Mouse (Mus musculus): ENCODE measurements around the gene Ints11.

Ints11 gene

GRCm38 (mm10) chr4:155869317-155870033 is at the start of gene Ints11, which contains the start of gene Cptp:
Gene Ints11, plus strand, starts transcription at chr4:155869546.
Gene Cptp, minus strand, starts transcription at chr4:155869440.
- DNase-seq (ENCODE audit: low spot score), result peak; percentile 96

DNA sequence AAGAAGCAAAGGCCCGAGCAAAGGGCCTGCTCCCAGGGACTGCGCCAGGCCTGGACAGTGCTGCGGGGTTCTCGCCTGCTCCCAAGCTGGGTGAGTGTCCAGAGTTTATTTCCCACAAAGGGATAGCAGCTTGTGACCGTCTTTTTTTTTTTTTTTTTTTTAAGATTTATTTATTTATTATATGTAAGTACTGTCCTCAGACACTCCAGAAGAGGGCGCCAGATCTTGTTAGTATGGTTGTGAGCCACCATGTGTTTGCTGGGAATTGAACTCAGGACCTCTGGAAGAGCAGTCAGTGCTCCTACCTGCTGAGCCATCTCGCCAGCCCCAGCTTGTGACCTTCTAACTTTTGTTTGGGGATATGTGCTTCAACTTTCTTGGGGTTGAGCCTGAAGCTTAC is 48.3 kb upstream of the Ints11 start:
- peak; percentile 64 for DNase-seq (ENCODE audit: low spot score)

GRCm38 (mm10) chr4:155823443-155823842 is 45.9 kb upstream of the Ints11 start:
- no peak for DNase-seq (ENCODE audit: low spot score)

- DNase-seq (ENCODE audit: low spot score), result no peak
These were observed 39.5 kb upstream of the Ints11 start for GRCm38 (mm10) chr4:155829866-155830265.

GRCm38 (mm10) chr4:155830596-155830995 is 38.8 kb upstream of the Ints11 start:
- DNase-seq (ENCODE audit: low spot score), result peak; percentile 31

DNA sequence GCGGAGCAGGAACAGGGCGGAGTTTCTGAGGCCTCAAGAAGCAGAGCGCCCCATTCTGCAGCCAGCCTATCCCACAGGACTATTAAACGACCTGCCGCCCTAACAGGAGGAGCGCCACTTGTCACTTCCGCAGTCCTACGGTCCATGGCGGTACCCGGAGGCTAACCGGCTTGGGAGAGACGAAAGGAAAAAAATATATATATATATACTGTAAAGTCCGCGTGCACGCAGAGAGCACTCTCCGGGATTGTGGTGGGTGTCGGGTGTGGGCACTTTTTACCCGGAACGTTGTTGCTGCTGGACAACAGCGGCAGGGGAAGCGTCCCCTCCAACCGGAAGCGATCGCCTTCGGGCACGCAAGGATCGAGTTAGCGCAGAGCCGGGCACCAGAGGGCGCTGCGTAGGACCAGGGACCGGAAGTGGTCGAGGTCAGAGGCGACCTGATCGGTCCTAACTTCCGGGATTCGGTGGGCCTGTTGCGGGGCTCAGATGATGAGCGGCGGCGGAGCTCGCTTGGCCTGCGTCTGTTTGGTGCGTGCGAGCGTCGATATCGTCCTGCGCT is 38.1 kb upstream of the Ints11 start, which contains the start of gene Aurkaip1:
Aurkaip1 (plus strand) TSS at position 68 of the 562 bp plus-strand sequence.
- peak; percentile 98 for DNase-seq (ENCODE audit: low spot score)

DNA sequence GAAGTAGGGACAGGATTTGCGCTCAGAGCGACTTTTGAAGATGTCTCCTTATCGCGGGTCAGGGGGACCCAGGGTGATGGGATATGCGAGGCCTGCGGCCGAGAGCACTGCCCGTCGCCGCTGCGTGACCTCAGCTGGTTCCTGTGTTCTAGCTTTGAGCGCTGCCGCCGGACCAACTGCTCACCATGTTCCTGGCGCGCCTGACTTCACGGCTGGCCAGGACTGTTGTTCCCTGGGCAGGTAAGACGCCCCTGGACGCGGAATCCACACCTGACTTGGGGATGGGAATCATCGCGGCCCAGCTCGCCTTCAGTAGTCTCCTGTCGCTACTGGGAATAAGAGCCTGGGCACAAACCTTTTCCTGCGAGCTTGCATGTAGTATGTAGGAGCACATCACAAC is 37.5 kb upstream of the Ints11 start:
- peak; percentile 5 for DNase-seq (ENCODE audit: low spot score)

GRCm38 (mm10) chr4:155832321-155832720 is 37.0 kb upstream of the Ints11 start:
- no peak for DNase-seq (ENCODE audit: low spot score)

DNA sequence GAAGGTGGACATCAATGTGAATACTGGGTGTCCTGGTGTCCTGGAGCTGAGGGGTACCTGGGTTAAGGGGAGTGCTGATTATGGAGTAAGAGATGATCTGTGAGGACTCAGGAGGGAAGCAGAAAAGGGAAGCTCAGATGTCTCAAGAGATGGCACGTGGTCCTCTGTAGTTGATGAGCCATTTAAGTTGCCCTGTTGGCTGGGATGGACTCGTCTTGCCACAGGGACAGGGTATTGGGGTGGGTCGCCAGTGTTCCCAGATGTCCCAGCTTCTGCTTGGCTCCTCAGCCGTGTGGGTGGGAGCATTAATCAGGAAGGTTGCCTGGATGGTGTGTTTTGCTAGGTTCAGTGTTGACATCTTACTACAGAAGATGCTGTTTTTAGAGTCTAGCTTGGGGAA is 36.1 kb upstream of the Ints11 start:
- no peak for DNase-seq (ENCODE audit: low spot score)

- peak; percentile 89 for DNase-seq (ENCODE audit: low spot score)
These were observed 35.5 kb upstream of the Ints11 start for GRCm38 (mm10) chr4:155833836-155834235.

DNA sequence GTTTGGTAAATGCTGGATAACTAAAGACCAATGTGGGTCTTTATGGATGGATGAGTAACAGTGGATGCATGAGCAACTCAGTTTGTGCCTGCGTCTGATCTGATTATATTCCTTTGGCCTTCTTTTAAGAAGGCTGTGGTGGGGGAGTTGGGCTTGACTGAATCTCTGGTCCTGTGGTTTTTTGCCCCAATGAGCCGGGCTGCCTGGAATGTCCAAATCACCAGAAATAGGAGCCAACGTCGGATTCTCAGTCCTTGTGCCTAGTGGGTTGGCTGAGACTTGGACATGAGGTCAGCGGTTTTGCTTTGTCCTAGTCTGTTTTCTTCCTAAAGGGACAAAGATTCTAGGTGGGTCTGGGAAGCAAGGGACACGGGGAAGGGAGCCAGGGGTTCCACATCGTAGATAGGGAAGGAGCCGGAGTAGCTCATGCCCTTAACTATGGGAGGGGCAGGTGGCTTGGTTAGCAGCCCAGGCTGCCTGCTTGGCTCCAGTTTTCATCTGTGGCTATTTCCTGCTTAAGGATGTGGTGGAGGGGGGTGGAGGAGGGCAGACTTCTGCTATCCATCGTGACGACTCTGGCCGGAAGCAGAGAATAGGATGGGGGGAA is 31.8 kb upstream of the Ints11 start:
- DNase-seq (ENCODE audit: low spot score), result no peak

- DNase-seq (ENCODE audit: low spot score), result no peak
These were observed 30.9 kb upstream of the Ints11 start for GRCm38 (mm10) chr4:155838187-155839153.

DNA sequence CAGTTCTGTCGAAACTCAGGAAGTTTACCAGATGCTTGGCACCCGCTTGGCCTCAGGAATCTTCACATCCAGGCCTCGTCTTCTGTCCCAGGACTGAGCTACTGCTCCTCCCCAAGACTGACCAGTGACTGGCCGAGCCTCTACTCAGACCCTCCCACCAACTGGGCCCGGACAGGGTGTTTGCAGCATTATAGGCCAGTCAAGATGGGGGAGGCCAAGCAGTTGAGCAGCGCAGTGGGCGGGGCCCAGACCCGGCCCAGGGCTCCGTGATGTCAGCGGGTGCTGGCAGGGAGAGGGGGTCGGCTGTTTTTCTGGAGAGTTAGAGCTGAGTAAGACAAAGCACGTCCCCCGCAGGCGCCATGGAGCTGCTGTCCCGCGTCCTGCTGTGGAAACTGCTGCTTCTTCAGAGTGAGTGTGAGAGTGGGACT is 29.8 kb upstream of the Ints11 start, which contains the start of gene Mxra8:
Mxra8 (plus strand) TSS at position 198 of the 428 bp plus-strand sequence.
- DNase-seq (ENCODE audit: low spot score), result peak; percentile 67

DNA sequence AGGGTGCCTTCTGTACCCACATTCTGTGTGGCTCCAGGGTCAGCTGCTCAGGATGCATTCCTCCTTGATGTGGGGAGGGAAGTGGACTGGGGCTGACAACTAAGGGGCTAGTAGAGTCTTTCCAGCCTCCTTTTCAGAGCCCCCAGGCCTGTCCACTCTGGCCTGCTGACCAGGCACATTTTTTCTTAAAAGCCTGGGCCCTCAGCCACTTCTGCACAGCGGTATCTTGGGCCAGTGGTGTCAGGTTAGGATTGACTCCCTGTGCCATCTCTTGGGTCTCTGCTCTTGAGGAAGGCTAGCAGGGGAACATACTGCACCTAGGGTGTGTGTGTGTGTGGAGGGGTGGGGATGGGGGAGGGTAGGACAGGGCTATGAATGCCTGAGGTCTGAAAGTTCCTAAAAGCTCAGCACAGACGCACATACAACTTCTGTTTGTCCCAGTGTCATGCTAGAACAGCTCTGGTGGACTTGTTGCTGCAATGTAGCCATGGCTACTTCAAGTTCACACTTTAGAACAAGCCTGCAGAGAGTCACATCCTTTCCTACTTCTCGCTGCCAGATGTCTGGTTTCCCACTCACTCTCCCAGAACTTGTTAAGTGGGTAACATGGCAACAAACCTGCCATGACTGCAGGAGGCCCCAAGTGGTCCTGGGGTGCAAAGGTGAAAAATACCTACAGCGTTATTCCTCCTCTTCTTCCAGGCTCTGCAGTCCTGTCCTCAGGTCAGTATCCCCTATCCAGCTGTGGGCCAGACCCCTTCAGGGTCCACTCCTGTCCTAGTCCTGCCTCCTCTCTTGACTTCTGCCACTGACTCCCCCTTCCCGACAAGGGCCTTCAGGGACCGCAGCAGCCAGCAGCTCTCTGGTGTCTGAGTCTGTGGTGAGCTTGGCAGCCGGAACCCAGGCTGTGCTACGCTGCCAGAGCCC is 29.0 kb upstream of the Ints11 start:
- DNase-seq (ENCODE audit: low spot score), result peak; percentile 7

DNA sequence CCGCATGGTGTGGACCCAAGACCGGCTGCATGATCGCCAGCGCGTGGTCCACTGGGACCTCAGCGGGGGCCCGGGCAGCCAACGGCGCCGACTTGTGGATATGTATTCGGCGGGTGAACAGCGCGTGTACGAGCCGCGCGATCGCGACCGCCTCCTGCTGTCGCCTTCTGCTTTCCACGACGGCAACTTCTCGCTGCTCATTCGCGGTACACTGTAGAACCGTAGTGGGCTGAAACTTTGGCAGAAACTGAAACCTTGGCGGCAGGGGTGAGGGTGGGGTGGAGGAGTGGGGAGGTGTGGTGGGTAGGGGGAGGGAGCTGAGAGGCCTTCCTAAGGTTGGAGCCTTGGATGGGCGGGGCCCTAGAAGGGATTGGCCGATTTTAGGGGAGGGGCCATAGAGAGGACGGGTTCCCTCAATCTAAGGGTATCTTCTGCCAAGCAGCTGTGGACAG is 28.3 kb upstream of the Ints11 start:
- DNase-seq (ENCODE audit: low spot score), result peak; percentile 70

DNA sequence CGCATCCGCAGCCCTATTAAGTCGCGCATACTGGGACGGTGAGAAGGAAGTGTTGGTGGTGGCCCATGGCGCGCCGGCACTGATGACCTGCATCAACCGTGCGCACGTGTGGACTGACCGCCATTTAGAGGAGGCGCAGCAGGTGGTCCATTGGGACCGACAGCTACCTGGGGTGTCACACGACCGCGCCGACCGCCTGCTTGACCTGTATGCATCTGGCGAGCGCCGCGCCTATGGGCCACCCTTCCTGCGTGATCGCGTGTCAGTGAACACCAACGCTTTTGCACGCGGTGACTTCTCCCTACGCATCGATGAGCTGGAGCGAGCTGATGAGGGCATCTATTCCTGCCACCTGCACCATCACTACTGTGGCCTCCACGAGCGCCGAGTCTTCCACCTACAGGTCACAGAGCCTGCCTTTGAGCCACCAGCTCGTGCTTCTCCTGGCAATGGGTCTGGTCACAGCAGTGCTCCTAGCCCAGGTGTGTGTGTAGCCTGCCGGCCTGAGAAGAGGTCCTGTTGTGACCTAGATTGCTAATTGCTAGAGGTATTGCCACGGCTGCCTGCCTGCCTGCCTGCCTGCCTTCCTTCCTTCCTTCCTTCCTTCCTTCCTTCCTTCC is 27.6 kb upstream of the Ints11 start:
- peak; percentile 19 for DNase-seq (ENCODE audit: low spot score)

GRCm38 (mm10) chr4:155843231-155843630 is 26.1 kb upstream of the Ints11 start:
- DNase-seq (ENCODE audit: low spot score), result no peak

DNA sequence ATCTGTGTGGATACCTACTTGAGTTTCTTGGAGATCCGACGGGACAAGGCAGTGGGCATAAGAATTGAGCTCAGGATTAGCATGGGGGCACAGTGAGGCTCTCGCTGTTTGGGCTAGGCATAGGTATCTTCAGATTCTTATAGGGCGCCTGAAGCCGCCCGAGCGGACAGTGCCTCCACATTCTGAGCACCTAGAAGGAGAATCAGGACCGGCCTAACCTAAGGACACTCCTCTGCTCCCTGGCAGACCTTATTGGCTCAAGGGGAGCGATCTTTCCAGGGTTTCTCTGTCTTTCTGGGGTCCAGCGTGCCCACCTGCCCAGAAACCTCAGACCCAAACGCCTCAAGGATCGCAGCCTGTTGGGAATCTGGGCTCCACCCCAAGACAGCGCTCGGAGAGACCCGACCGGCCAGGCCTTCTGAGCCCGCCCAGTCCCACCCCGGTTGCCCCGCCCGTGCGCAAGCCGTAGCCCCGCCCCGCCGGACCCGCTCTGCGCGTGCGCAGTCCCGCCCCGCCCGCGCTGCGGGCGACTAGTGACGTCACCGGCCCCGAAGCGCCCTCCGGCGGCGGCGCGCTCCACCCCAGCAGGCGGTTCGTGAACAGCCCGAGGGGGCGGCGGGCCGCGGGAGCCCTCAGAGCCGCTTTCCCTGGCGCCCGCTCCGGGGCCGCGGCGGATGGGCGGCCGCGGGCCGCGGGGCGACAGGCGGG is 22.3 kb upstream of the Ints11 start, which contains the start of gene Dvl1:
Dvl1 (plus strand) TSS at position 532 of the 708 bp plus-strand sequence.
- DNase-seq (ENCODE audit: low spot score), result peak; percentile 94

DNA sequence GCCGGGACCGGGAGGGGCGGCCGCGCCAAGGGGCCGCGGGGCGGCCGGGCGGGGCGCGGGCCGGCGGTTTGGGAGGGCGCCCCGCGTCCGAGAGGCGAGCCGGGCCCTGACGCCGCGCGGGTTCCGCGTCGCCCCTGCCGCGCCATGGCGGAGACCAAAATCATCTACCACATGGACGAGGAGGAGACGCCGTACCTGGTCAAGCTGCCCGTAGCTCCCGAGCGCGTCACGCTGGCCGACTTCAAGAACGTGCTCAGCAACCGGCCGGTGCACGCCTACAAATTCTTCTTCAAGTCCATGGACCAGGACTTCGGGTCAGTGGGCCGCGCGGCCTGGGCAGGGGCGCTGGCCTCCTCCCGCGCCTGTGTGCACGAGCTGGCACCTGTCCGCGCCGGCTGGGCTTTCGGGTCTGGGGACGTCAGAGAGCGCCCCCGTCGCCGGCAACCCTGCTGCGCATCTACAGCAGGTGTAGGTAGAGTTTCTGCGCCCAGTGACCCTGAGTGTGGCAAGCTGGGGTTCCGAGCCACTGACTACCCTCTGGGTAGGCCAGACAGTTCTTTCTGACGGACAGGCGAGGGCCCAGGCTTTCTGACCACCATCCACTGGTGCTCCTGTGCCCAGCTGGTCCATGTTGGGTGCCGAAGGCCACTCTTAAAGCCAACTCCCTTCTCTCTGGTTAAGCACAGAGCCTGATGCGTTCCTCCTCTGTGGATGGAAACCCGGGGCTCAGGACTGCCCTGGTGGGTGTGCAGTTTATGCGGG is 21.6 kb upstream of the Ints11 start:
- DNase-seq (ENCODE audit: low spot score), result peak; percentile 38

Measured in retina, embryonic 14.5 days (tissue).